Mouse (Mus musculus): Measurements from ENCODE around the gene Xkr8.
A peak's percentile ranks its signal among the peaks of the same experiment; 100 is the strongest.
"Not testable (repeated sequence)": the region's sequence is repeated elsewhere in the genome, so short reads cannot be mapped to it uniquely, and the experiment has no call there.

Gene Xkr8

DNA sequence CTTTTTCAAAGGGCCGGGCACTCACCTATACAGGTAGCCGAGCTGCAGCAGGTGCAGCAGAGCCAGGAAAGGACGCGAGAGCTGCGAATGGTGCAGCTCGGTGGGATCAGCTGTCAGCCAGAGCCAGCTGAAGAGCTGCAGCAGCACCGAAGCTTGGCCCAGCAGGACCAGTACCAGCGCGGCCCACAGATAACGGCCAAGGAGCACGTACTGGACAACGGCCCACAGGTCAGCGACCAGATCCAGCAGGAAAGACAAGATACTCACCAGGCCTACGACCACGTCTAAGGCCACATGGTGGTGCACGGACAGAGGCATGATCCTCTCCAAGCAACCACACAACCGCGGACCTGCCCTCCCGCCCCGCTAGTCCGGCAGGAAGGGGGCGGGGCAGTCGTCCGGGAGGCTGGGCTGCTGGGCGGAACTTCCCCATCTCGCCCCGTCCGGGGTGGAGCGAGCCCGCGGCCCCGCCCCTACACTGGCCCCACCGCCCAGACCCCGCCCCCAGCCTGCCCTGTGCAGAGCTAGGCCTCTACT, at the start of gene Xkr8:
TSS of gene Xkr8 (minus strand) at position 399 of the 537 bp plus-strand sequence.
- DNase-seq (ENCODE audit: low spot score) = peak; percentile 92

DNA sequence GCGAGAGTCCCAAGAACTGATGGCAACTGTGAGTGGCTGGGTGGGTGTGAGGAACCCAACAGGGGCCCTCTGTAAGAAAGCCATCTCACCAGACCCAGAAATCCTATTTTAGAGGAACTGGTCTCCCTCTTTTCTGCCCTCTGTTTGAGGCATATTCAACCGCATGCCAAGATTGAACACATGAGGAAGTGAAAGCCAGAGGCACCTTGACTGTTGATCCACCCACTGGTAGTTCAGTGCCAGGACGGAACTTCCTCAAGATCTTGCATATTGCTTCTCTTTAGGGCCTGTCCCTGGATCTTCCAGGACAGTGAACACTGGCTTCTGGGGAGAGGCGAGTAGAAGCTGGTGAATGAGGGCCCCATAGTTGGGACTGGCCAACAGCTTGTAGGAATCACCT, 47.9 kb upstream of the Xkr8 start:
- DNase-seq (ENCODE audit: low spot score) = no peak

DNA sequence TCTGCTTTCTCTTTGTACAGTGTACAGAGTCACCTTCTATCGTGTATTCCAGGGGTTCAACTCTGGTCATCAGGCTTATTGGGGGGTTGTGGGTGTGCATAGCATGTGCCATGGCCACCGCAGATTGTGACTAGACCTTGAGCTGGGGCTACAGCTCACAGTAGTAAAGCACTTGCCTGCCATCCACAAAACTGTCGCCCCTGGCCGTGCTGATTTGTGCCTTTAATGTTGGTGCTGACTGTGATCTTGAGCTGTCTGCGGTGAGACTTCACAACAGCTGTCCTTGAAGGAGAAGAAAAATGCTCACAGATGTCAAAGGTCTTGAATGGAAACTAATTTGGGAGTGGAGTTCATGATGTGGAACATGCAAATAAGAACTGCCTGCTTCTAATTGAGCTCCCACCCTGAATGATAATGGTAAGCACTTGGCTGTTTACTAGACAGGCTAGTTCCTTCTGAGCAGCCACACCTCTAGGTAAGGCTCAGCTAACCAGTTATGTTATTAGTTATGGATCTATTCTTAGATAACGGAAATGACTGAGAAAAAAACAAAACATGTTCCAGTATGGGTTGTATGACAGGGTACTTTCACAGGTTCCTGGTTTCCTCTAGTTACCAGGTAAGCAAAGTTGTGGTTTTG, 46.3 kb upstream of the Xkr8 start:
- DNase-seq (ENCODE audit: low spot score) = no peak

GRCm38 (mm10) chr4:132776764-132777163, 44.4 kb upstream of the Xkr8 start:
- peak; percentile 74 for DNase-seq (ENCODE audit: low spot score)

DNA sequence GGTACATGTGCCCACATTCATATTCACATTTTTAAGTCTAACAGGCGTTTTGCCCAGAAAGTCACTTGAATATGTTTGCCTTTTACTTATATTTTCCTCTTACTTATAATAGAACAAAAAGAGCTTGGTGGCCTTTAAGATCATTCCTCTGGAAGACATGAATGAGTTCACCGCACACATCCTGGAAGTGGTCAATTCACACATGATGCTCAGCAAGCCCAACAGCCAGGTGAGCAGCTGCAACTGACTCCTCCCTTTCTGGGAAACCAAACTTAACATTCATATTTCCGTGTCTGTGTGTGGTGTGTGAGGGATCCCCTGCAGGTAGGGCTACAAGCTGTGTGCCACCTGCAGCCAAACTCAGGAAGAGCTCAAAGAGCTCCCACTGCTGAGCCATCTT, 42.6 kb upstream of the Xkr8 start:
- DNase-seq (ENCODE audit: low spot score) = no peak

DNA sequence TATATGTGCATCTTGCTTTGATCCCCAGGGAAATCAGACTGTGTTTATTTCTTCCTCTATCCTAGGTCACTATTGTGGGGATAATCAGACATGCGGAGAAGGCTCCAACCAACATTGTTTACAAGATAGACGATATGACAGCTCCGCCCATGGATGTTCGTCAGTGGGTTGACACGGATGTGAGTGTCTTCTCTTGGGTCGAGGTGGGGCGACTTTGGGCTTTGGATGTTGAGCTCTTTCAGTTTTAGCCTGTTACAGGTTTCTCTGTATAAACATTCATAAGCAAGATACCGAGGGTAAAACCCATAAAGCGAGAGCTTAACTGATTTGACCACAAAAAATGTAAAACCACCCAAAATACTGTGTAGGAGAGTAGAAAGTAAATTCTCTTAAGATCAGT, 39.4 kb upstream of the Xkr8 start:
- no peak for DNase-seq (ENCODE audit: low spot score)

- peak; percentile 94 for DNase-seq (ENCODE audit: low spot score)
Measured at GRCm38 (mm10) chr4:132767914-132768876, 35.8 kb upstream of the Xkr8 start, which contains the start of gene Rpa2. Rpa2 (plus strand) TSS chr4:132768332.

DNA sequence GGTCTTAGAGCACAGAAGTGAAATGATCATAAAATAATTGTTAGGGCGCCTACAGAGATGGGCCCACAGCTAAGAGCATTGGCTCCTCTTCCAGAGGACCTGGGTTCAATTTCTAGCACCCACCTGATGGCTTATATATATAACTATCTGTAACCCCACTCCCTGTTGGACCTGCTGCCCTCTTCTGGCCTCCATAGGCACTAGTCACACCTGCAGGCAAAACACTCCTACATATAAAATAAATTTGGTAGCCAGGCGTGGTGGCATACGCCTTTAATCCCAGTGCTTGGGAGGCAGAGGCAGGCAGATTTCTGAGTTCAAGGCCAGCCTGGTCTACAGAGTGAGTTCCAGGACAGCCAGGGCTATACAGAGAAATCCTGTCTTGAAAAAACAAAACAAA, 30.8 kb upstream of the Xkr8 start:
- DNase-seq (ENCODE audit: low spot score) = not testable (repeated sequence)

DNA sequence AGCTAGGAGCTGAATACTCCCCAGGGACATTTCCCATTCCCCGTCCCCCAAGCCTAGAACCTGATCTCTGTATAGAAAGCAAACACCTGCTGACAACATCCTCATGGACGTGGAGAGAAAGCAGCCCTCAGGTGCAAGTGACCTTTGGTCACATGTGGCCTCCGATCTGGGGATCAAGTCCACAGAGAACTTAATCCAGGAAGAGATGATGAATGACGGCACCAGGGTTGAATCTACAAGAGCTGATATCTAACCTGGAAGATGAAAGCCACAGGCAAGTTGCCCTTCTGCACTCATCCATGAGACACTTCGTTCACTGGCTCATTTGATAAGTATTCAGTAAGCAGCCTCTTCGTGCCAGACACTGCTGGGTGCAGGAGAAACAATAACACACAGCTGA, 30.3 kb upstream of the Xkr8 start:
- DNase-seq (ENCODE audit: low spot score) = no peak

GRCm38 (mm10) chr4:132760296-132760695, 27.9 kb upstream of the Xkr8 start:
- no peak for DNase-seq (ENCODE audit: low spot score)

DNA sequence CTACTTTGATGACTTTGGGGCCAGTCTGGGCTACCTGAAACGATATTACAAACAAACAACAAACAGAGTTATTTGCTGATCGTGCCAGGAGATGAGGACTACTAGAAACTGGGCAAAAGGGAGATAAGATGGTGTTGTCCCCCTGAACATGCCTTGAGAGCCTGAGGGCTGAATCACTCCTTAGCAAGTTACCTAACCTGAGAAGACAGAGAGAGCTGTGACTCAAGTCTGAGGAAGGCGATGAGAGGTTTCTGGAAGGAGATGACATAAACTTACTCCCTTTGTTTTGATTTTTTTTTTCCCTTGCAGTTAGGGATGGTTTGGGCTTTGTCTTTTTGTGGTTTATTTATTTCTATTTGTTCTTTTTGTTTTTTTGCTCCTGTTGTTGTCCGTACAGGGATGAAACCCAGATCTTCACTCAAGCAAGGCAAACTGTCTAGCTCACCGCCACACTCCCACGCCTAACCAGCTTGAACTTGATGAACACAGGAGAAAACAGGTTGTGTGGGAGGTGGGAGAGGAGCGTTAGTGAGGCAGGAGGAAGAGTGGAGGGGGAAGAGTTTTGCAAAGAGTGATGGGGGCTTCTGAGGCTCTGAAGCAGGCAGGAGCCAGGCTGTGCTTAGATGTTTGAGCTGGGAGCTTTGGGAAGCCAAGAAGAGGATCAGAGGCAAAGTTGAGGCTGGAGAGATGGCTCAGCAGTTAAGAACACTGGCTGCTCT, 25.4 kb upstream of the Xkr8 start:
- no peak for DNase-seq (ENCODE audit: low spot score)

GRCm38 (mm10) chr4:132756974-132757373, 24.6 kb upstream of the Xkr8 start, which contains the start of gene Smpdl3b:
Smpdl3b (minus strand) TSS chr4:132757252.
- peak; percentile 81 for DNase-seq (ENCODE audit: low spot score)

- no peak for DNase-seq (ENCODE audit: low spot score)
Measured at GRCm38 (mm10) chr4:132752992-132753391, 20.6 kb upstream of the Xkr8 start.

DNA sequence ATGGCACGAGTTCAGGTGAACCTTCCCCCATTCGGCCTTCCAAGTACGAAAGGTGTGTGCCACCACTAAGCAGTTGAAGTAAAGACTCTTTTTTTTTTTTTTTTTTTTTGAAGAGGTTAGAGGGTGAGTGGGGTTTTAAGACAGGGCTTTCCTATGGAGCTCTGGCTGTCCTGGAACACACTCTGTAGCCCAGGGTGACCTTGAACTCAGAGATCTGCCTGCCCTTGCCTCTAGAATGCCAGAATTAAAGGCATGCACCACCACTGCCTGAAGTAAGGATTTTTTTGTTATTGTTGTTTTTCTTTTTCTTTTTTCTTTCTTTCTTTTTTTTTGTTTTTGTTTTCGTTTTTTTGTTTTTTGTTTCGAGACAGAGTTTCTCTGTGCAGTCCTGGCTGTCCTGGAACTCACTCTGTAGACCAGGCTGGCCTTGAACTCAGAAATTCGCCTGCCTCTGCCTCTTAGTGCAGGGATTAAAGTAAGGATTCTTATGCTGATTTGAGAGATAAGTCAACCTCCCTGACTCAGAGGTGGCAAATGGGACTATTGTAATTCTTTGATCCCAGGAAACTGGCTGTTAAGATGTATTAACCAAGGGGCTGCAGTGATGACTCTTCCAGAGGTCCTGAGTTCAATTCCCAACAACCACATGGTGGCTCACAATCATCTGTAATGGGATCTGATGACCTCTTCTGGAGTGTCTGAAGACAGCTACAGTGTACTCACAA, 17.1 kb upstream of the Xkr8 start:
- DNase-seq (ENCODE audit: low spot score) = no peak

GRCm38 (mm10) chr4:132748778-132749177, 16.4 kb upstream of the Xkr8 start:
- DNase-seq (ENCODE audit: low spot score) = no peak

GRCm38 (mm10) chr4:132747664-132748259, 15.4 kb upstream of the Xkr8 start:
- DNase-seq (ENCODE audit: low spot score) = no peak

DNA sequence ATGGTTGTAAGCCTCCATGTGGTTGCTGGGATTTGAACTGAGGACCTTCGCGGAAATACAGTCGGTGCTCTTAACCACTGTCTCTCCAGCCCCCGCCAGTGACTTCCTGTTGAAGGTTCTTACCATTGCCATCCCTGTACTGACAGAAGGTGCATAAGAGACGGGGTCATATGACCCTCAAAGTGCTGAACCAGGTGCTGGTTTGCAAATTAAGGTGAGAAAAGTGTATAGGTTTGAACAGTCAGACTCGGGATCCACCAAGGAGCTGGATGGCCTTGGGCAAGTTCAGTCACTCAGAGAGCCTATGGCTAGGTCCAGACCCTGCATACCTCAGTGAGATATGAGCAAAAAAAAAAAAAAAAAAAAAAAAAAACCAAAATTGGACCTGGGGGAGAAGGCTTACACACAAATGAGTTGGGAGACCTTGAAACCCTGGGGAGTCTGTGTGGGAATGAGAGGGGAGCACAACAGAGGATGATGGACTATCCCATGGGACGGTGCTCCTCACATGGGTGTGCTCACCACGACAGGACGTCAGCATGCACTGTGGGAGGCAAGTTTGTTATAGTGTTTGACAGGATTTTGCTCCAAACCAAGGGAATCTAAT, 14.7 kb upstream of the Xkr8 start:
- no peak for DNase-seq (ENCODE audit: low spot score)

DNA sequence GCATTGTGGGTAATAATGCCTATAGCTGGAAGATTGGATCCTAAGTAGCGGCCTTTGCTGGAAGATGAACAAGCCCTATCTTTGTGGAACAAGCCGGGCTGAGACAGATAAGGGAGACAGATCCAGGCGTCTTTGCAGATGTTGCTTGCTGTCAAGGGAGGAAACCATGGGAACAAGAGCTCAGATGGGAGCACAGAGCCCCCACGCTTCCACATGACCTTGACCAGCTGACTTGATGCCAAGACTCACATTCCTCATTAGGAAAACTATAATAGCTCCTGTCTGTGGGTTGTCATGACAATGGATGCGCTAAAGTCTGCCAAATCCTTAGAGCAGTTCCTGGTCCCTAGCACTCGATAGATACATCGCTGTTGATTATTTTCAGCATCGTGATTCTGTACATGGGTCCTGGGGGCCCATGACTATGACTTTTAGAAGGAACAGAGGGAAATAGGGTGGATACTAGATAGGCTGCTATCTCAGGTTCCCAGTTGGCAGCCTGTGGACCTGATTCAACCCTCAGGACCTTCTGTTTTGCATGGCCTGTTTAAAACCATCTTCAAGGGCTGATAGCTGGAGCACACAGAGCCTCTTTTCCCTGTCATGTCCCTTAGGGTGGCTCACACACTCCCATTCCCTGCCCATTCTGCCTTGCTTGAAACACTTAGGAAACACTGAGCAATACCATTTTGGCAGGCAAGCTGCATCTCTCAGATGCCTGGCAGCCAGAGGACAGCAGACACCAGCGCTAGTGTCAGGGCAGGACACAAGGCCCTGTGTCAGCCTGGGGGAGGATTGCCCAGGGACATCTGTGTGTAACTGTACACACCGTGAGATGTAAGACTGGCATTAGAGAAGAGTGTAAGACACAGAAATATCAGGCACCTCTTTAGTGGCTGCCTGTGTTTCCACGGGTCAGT, 11.9 kb upstream of the Xkr8 start:
- peak; percentile 59 for DNase-seq (ENCODE audit: low spot score)

DNA sequence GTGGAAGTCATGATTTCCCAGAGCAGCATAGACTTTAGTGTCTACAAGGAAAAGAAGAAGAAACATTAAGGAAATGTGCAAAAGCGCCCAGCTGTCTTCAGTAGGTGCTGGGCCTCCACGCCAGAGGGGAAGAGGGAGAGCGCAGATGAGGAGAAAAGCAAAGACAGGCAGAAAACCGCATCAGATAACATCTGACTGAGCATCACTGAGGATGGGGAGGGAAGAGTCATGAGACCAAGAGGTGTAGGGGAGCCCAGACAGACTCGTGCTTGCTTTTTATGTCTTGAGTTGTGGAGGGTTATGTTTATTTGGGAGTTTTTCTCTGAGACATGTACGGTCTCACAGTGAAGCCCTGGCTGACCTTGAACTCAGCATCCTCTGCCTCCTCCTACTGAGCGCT, 9.1 kb upstream of the Xkr8 start:
- DNase-seq (ENCODE audit: low spot score) = no peak

DNA sequence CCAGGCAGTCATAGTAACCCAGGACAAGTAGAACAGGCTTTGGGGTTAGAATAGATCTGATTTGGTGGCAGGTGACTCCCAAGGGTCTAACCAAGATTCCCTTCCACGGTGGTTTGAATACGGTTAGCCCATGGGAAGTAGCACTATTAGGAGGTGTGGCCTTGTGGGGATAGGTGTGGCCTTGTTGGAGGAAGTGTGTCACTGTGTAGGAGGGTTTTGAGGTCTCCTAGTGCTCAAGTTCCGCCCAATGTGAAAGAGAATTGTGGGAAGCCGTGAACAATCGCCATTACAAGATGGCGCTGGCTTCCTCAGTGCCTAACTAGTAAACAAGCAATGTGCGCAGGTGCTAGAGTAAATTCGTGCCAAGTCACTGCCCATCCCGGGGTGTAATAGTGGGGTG, 4.8 kb upstream of the Xkr8 start:
- not testable (repeated sequence) for DNase-seq (ENCODE audit: low spot score)
